Mouse (Mus musculus) hindbrain, embryonic 11.5 days (tissue): ENCODE data around the gene Aire. TPM values are rescaled to one million over a fixed set of nuclear protein-coding genes. Genes with fewer than 3 reads are reported as not detected.
"Not testable (repeated sequence)": the region's sequence is repeated elsewhere in the genome, so short reads cannot be mapped to it uniquely, and the experiment has no call there.

Source experiments
- ATAC-seq: fragments of 200-750 bp; cut with Nextera tagmentation; 2 replicates; pipeline ENCODE4 v1.8.0; 2017; ENCODE audit warnings: mild to moderate bottlenecking, moderate TSS enrichment, moderate library complexity; ENCODE audit not compliant: low FRiP score
- DNase-seq: peaks from one replicate; pipeline ENCODE4 v3.0.0-alpha.2; 2015; ENCODE audit warnings: low spot score
- H3K27ac ChIP-seq: fragments of 300-500 bp; sonication (generic); 2 replicates; pipeline ENCODE4 v1.5.1; 2014; ENCODE audit warnings: mild to moderate bottlenecking, low read depth, low read length
- H3K27me3 ChIP-seq: fragments of 300-500 bp; sonication (generic); 2 replicates; pipeline ENCODE4 v1.6.1; 2014; ENCODE audit warnings: mild to moderate bottlenecking, low read length, moderate library complexity, mixed read lengths; ENCODE audit not compliant: control insufficient read depth, insufficient read depth
- H3K36me3 ChIP-seq: fragments of 300-500 bp; sonication (generic); 2 replicates; pipeline ENCODE4 v1.6.1; 2014; ENCODE audit warnings: mild to moderate bottlenecking, low read length, moderate library complexity, mixed read lengths; ENCODE audit not compliant: control insufficient read depth, insufficient read depth
- H3K4me1 ChIP-seq: fragments of 300-500 bp; sonication (generic); replicated peaks from 2 replicates; pipeline ENCODE4 v1.6.1; 2014; ENCODE audit warnings: low read length, mixed read lengths; ENCODE audit not compliant: control insufficient read depth, insufficient read depth
- H3K4me2 ChIP-seq: fragments of 300-500 bp; sonication (generic); replicated peaks from 2 replicates; pipeline ENCODE4 v1.6.1; 2014; ENCODE audit warnings: mild to moderate bottlenecking, low read depth, low read length
- H3K4me3 ChIP-seq: fragments of 300-500 bp; sonication (generic); 2 replicates; pipeline ENCODE4 v1.5.1; 2014; ENCODE audit warnings: low read depth, low read length
- H3K9ac ChIP-seq: fragments of 300-500 bp; sonication (generic); 2 replicates; pipeline ENCODE4 v1.6.1; 2014; ENCODE audit warnings: low read depth, low read length
- H3K9me3 ChIP-seq: fragments of 300-500 bp; sonication (generic); 2 replicates; pipeline ENCODE4 v1.6.1; 2016; ENCODE audit warnings: low read length; ENCODE audit not compliant: control insufficient read depth
- WGBS: fragments of 180-500 bp; shearing (Covaris S2); extraction: QIAGEN DNeasy Blood & Tissue Kit; methylation state at CpG from one replicate; pipeline ENCODE4 v1.1.7; 2014; 5-methylcytosine and 5-hydroxymethylcytosine counted together
- polyA plus RNA-seq: library from polyadenylated mRNA; unstranded; fragments of >200 nt; fragmentation: Nextera tagmentation; extraction: Ambion mirVana; gene quantifications from 2 replicates; pipeline ENCODE4 v1.2.1, GENCODE M21; 2014

Gene Aire
- polyA plus RNA-seq, 1 experiment from 2014 or later, result 0.11 TPM

DNA sequence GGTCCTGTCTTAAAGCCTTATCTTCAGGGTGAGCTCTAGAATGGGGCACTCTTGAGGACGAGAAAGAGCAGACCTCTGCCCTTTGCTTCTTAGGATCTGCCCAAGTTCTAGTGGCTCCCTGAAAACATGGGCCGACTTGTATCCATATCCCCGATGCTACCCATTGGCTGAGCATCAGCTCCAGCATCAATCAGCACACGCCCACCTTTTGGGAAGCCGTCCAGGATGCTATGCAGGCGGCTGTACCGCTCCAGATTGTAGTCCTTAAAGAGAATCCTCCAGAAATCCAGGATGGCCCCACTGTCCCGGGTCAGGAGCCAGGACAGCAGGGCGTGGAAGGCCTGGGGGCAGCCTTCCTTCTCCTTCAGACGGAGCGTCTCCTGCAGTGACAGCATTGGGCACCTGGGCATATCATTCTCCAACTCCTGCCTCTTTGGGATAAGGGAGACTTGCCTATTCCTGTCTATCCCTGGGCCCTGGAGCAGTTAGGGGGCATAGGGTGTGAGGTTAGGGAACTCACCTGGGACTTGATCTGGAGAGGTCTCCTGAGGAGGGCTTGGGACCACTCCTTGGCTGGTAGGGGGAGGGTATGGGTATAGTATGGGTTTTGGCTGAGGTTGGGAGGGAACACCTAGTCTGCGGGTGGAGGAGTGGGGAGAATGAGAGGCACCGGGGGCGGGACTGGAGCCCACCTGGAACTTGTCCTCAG lies 559 bp downstream of the Aire start:
- no peaks in the 10 kb centered on the region for H3K4me1 ChIP-seq
- H3K4me2 ChIP-seq, result peak overlapping the region; percentile 33
- DNase-seq, result no peak
- no peaks in the 10 kb centered on the region for H3K27me3 ChIP-seq
- H3K4me3 ChIP-seq, result no peak overlapping the region
- no peak overlapping the region for H3K27ac ChIP-seq
- no peaks in the 10 kb centered on the region for H3K9me3 ChIP-seq
- H3K9ac ChIP-seq, result no peak overlapping the region
- WGBS, result 60% methylated on average over 14 of the region's 14 CpGs
- no peaks in the 10 kb centered on the region for H3K36me3 ChIP-seq
- peak; percentile 30; the same call in 1 of the 2 replicates for ATAC-seq

DNA sequence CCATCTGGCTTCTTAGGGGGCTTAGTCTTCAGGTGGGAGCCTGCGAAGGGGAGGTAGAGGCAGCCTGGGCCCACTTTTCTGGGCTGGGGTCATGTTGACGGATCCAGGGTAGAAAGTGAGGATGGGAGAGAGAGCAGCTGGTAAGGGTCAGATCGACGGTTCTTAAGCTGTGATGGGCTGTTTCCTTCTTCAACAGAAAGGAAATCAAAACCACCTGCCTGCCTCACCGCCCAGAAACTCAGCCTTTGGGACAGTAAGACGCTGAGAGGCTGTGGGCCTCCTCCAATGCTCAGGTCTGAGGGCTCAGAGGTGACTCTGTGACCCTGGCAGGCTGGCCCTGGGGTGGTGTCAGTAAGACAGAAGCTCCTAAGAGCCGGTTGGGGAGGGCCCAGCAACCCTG lies 1.3 kb downstream of the Aire start:
- no peak overlapping the region for H3K9ac ChIP-seq
- 70% methylated on average over 7 of the region's 7 CpGs for WGBS
- H3K27ac ChIP-seq, result no peak overlapping the region
- no peaks in the 10 kb centered on the region for H3K9me3 ChIP-seq
- DNase-seq, result no peak
- no peaks in the 10 kb centered on the region for H3K36me3 ChIP-seq
- no peak for ATAC-seq
- H3K4me1 ChIP-seq, result no peaks in the 10 kb centered on the region
- no peak overlapping the region for H3K4me2 ChIP-seq
- H3K27me3 ChIP-seq, result no peaks in the 10 kb centered on the region
- H3K4me3 ChIP-seq, result no peak overlapping the region

- ATAC-seq (no peak), DNase-seq (no peak)
- Histone ChIP-seq H3K4me3 (no peak within 1 kb of the TSS), H3K36me3 (no peaks in the 10 kb centered on the region), H3K27ac (no peak within 1 kb of the TSS), H3K9me3 (no peaks in the 10 kb centered on the region), H3K4me1 (no peaks in the 10 kb centered on the region), H3K4me2 (no peak within 1 kb of the TSS), H3K9ac (no peak within 1 kb of the TSS), H3K27me3 (no peaks in the 10 kb centered on the region)
- 95% methylated on average over 5 of the region's 5 CpGs for WGBS
These were observed 1.8 kb downstream of the Aire start, which contains the start of gene Dnmt3l for GRCm38 (mm10) chr10:78041647-78042046. Gene Dnmt3l, plus strand, starts transcription at chr10:78041947.

DNA sequence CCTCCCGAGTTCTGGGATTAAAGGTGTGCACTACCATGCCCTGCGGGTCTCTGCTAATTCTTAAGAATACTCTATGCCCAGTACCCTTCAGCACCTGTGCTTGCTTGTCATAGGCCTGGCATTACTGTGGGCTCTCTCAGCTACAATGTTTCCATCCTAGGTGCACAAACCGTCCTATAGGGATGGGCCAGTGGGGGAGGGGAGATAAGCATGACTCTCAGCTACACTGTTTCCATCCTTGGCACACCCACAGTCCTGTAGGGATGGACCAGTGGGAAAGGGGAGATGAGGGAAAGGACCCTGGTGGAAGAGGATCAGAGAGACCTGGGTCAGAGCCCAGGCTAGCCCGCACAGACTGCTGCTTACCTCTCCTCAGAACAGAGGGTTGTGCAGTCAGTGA lies 6.3 kb downstream of the Aire start:
- no peaks in the 10 kb centered on the region for H3K36me3 ChIP-seq
- no peak overlapping the region for H3K27ac ChIP-seq
- no peak for ATAC-seq
- no peak overlapping the region for H3K4me2 ChIP-seq
- no peaks in the 10 kb centered on the region for H3K9me3 ChIP-seq
- H3K27me3 ChIP-seq, result no peaks in the 10 kb centered on the region
- 89% methylated on average over 4 of the region's 4 CpGs for WGBS
- H3K4me1 ChIP-seq, result no peaks in the 10 kb centered on the region
- H3K4me3 ChIP-seq, result no peak overlapping the region
- DNase-seq, result no peak
- no peak overlapping the region for H3K9ac ChIP-seq

GRCm38 (mm10) chr10:78031987-78032386 lies 11.4 kb downstream of the Aire start:
- 92% methylated on average over 2 of the region's 2 CpGs for whole genome bisulfite sequencing
- no peak for ATAC-seq

DNA sequence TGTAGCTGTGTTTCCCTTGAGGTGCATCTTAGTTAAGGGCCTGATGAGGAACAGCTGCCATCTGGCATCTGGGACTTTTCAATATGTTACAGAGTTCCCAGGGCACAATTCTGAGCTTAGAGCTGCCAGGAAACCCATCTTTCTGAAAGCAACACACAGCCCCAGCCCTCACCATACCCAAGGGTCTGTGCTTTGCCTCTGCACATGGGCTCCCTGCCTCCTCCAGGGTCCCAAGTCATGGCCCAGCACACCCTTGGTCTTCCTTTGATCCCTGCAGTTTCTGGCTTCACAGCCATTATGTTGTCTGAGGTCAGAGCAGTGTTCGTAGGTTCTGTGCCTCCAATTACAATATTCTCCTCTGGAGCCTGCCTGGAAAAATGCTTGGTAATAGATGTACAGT lies 14.3 kb downstream of the Aire start:
- H3K27me3 ChIP-seq, result no peaks in the 10 kb centered on the region
- H3K4me3 ChIP-seq, result no peak overlapping the region
- no peaks in the 10 kb centered on the region for H3K9me3 ChIP-seq
- no peak for DNase-seq
- H3K4me2 ChIP-seq, result no peak overlapping the region
- no peaks in the 10 kb centered on the region for H3K4me1 ChIP-seq
- no peak overlapping the region for H3K27ac ChIP-seq
- no peak overlapping the region for H3K9ac ChIP-seq
- 97% methylated on average over 1 of the region's 1 CpGs for WGBS
- ATAC-seq, result no peak
- no peaks in the 10 kb centered on the region for H3K36me3 ChIP-seq

More at GRCm38 (mm10) chr10:78031987-78032386, 11.4 kb downstream of the Aire start:
- Histone ChIP-seq H3K9me3 (no peaks in the 10 kb centered on the region), H3K4me1 (no peaks in the 10 kb centered on the region), H3K4me2 (no peak overlapping the region), H3K36me3 (no peaks in the 10 kb centered on the region), H3K4me3 (no peak overlapping the region), H3K27me3 (no peaks in the 10 kb centered on the region), H3K27ac (no peak overlapping the region), H3K9ac (no peak overlapping the region)
- no peak for DNase-seq

DNA sequence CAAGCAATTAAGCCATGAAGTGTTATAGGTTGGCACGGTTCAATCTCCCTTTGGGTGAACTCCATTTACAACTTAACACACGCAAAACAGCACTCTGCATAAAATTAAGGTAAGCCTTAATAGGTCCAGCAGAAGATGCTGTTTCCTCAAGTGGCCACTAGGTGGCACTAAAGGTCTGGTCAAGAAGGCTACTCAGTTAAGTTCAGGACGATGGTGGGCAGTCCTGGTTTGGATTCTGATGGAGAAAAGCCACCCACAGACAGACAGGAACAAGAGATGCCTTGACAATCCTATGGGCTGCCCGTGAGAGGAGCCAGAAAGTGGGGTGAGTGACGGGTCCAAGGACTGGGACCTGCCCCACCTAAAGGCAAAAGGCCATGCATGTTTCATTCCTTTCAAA lies 15.3 kb downstream of the Aire start:
- Histone ChIP-seq H3K27me3 (no peaks in the 10 kb centered on the region), H3K4me3 (no peak overlapping the region), H3K4me2 (no peak overlapping the region), H3K4me1 (no peaks in the 10 kb centered on the region), H3K9ac (no peak overlapping the region), H3K36me3 (no peaks in the 10 kb centered on the region), H3K27ac (no peak overlapping the region), H3K9me3 (no peaks in the 10 kb centered on the region)
- DNase-seq, result peak; percentile 84
- peak; percentile 59 for ATAC-seq
- WGBS, result 4% methylated on average over 5 of the region's 5 CpGs

- not testable (repeated sequence) for H3K27ac ChIP-seq, H3K4me2 ChIP-seq, H3K4me3 ChIP-seq, H3K9ac ChIP-seq, DNase-seq, H3K27me3 ChIP-seq, H3K4me1 ChIP-seq, H3K36me3 ChIP-seq, H3K9me3 ChIP-seq, ATAC-seq
- 88% methylated on average over 6 of the region's 8 CpGs for WGBS
These were observed 18.0 kb downstream of the Aire start for GRCm38 (mm10) chr10:78025453-78025852.

DNA sequence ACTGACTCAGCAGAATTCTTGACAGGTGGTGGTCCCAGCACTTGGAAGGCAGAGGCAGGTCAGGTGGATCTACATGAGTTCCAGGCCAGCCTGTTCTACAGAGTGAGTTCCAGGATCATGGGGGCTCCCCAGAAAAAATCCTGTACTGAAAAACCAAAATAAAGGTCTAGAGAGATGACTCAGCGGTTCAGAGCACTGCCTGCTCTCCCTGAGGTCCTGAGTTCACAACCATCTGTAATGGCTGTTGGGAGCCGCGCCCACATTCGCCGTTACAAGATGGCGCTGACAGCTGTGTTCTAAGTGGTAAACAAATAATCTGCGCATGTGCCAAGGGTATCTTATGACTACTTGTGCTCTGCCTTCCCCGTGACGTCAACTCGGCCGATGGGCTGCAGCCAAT lies 23.4 kb downstream of the Aire start:
- not testable (repeated sequence) for H3K4me2 ChIP-seq, H3K9me3 ChIP-seq, DNase-seq, H3K9ac ChIP-seq, H3K36me3 ChIP-seq, H3K27ac ChIP-seq, H3K27me3 ChIP-seq, H3K4me3 ChIP-seq, ATAC-seq, H3K4me1 ChIP-seq
- WGBS, result 94% methylated on average over 6 of the region's 11 CpGs
